In genomic region chr17:10874208-10875187, GRCm38 (mm10) we compare ENCODE assay signal across 23 mouse cellular contexts. TPM values are rescaled to one million over a fixed set of nuclear protein-coding genes. Genes with fewer than 3 reads are reported as not detected.
A peak's percentile ranks its signal among the peaks of the same experiment; 100 is the strongest.
DNase-seq lines count a peak whose midpoint lies in the region; ATAC-seq and TF ChIP-seq lines count a peak whose summit lies in the region.
"Had no signal": no experiment of that assay in that cellular context is flagged by ENCODE, and none has a peak within 500 bp of the region (broad histone marks: within the 10 kb centered on the region; RNA-seq: fewer than 3 reads in every experiment).

No protein-coding gene starts in this region.

- intact Hi-C loops in heart, postnatal 10 days (cut with DNase I), result no loop called here

- DNase-seq in liver, adult 2 months (ENCODE audit: extremely low read depth, low read depth, low spot score), result peak; percentile 7
- DNase-seq in liver, result no peak
- no peak for DNase-seq in spleen, postnatal 14 days (ENCODE audit: low spot score in 2 of 2)
- DNase-seq in kidney, adult 8-10 months, result no peak
- no peak for DNase-seq in heart, postnatal 10 days
- DNase-seq: adrenal gland, postnatal 36 days; cerebellum, adult 8-10 months; forebrain, postnatal 0 days; heart, adult 18-20 months; kidney, adult 18-20 months; kidney, postnatal 14 days; left cerebral cortex, postnatal 4 days; lung, adult 18-20 months; lung, postnatal 14 days; thymus, postnatal 25 days had no signal

- TF ChIP-seq CTCF in liver, adult 2 months (IDR thresholded peaks at IDR 0.05; ENCODE audit: low read depth, low read length), result no peak

- no peak overlapping the region for H3K9ac ChIP-seq in liver, adult 2 months (ENCODE audit: low read depth, low read length)
- H3K9ac ChIP-seq in liver, embryonic 16.5 days (ENCODE audit: low read depth, low read length), result no peak overlapping the region
- H3K9ac ChIP-seq: embryonic facial prominence, embryonic 12.5 days; forebrain, postnatal 0 days; heart, embryonic 15.5 days had no signal

- H3K27me3 ChIP-seq in liver, adult 2 months (ENCODE audit: control insufficient read depth, insufficient read depth, low read length), result no peaks in the 10 kb centered on the region
- no peaks in the 10 kb centered on the region for H3K27me3 ChIP-seq in liver, embryonic 16.5 days (ENCODE audit: control insufficient read depth, insufficient read depth, low read depth, low read length)
- H3K27me3 ChIP-seq: embryonic facial prominence, embryonic 12.5 days; heart, embryonic 15.5 days had no signal

- no peaks in the 10 kb centered on the region for H3K79me2 ChIP-seq in liver, adult 2 months (ENCODE audit: control insufficient read depth, insufficient read depth, low read length)

- H3K9me3 ChIP-seq in liver, embryonic 16.5 days (replicated peaks; ENCODE audit: control insufficient read depth, low read length), result no peaks in the 10 kb centered on the region
- H3K9me3 ChIP-seq: embryonic facial prominence, embryonic 12.5 days; heart, embryonic 15.5 days; midbrain, embryonic 10.5 days had no signal

- H3K4me3 ChIP-seq in liver, adult 2 months (ENCODE audit: insufficient read depth, low read depth, low read length), result no peak overlapping the region
- no peak overlapping the region for H3K4me3 ChIP-seq in liver, embryonic 16.5 days (ENCODE audit: low read depth, low read length)
- H3K4me3 ChIP-seq: embryonic facial prominence, embryonic 12.5 days; heart, embryonic 15.5 days; left cerebral cortex, adult 2 months; midbrain, embryonic 10.5 days had no signal

- H3K27ac ChIP-seq in liver, adult 2 months (replicated peaks; ENCODE audit: insufficient read depth, low read depth, low read length), result no peak overlapping the region
- H3K27ac ChIP-seq in liver, embryonic 16.5 days (ENCODE audit: low read length), result no peak overlapping the region; the same call in 1 of the 2 replicates
- H3K27ac ChIP-seq: embryonic facial prominence, embryonic 12.5 days; heart, embryonic 15.5 days; left cerebral cortex, adult 2 months; midbrain, embryonic 10.5 days had no signal

- 80% methylated on average over 7 of the region's 7 CpGs for WGBS in liver, adult 2 months
- 27% methylated on average over 7 of the region's 7 CpGs for WGBS in liver, embryonic 16.5 days (ENCODE audit: insufficient replicate concordance)

- TF ChIP-seq POLR2A in liver, adult 2 months (IDR thresholded peaks at IDR 0.05; ENCODE audit: extremely low read depth, insufficient read depth, low read length), result no peak

- no peaks in the 10 kb centered on the region for H3K36me3 ChIP-seq in liver, adult 2 months (ENCODE audit: control insufficient read depth, insufficient read depth, low read length)
- H3K36me3 ChIP-seq in liver, embryonic 16.5 days (ENCODE audit: control insufficient read depth, insufficient read depth), result no peaks in the 10 kb centered on the region
- H3K36me3 ChIP-seq: embryonic facial prominence, embryonic 12.5 days; heart, embryonic 15.5 days; midbrain, embryonic 10.5 days had no signal

- peak; percentile 35; the same call in 1 of the 2 replicates for ATAC-seq in granulocyte monocyte progenitor cell, adult 5-6 weeks (replicated peaks; ENCODE audit: poor library complexity, severe bottlenecking)
- ATAC-seq in liver, embryonic 16.5 days (ENCODE audit: low read depth), result peak; percentile 81
- ATAC-seq: forebrain, postnatal 0 days had no signal

- no peaks in the 10 kb centered on the region for H3K4me1 ChIP-seq in liver, adult 2 months (ENCODE audit: control insufficient read depth, insufficient read depth, low read length)
- peaks cover 2% of the 10 kb centered on the region; the same call in 1 of the 2 replicates for H3K4me1 ChIP-seq in liver, embryonic 16.5 days (ENCODE audit: control insufficient read depth, low read depth, low read length)
- H3K4me1 ChIP-seq: embryonic facial prominence, embryonic 12.5 days; heart, embryonic 15.5 days; midbrain, embryonic 10.5 days had no signal

- H3K4me2 ChIP-seq in liver, embryonic 16.5 days (ENCODE audit: low read depth, low read length), result no peak overlapping the region
- H3K4me2 ChIP-seq: embryonic facial prominence, embryonic 12.5 days; heart, embryonic 15.5 days had no signal

RNA-seq across cellular contexts. Expression of gene Prkn, which starts 34.3 kb away (rescaled TPM):
- 8.9 and 10.1 TPM in 2 replicates for total RNA-seq in liver, adult 2 months (2014; rRNA removed)
- 2.5 TPM in 2 replicates for polyA plus RNA-seq in liver, adult 2 months (2012; rRNA removed)
- 1.8 and 1.9 TPM in 2 replicates for total RNA-seq in granulocyte monocyte progenitor cell, adult 5-6 weeks (2014; fragmentation: Nextera tagmentation)
- not detected in 2 replicates for total RNA-seq in granulocyte monocyte progenitor cell, adult 5-6 weeks (2017)
- polyA plus RNA-seq in liver, embryonic 16.5 days (2015; fragmentation: Nextera tagmentation; extraction: Ambion mirVana), result 0.63 and 0.70 TPM in 2 replicates
- total RNA-seq in heart, postnatal 10 days (2021), result 10 to 100 TPM in 1 of 2 experiments, 1 to 10 TPM in 1; 9.1 to 11.0 TPM
- total RNA-seq: monocyte, adult 5-6 weeks had no signal

RNA-seq across cellular contexts. Expression of gene Pacrg, which starts 34.4 kb away (rescaled TPM):
- not detected in 2 replicates for total RNA-seq in liver, adult 2 months (2014; rRNA removed)
- polyA plus RNA-seq in liver, adult 2 months (2012; rRNA removed), result not detected in 2 replicates
- not detected in 2 replicates for total RNA-seq in granulocyte monocyte progenitor cell, adult 5-6 weeks (2014; fragmentation: Nextera tagmentation)
- total RNA-seq in granulocyte monocyte progenitor cell, adult 5-6 weeks (2017), result not detected in 2 replicates
- polyA plus RNA-seq in liver, embryonic 16.5 days (2015; fragmentation: Nextera tagmentation; extraction: Ambion mirVana), result 0.08 TPM in 1 of 2 replicates, not detected in the other
- 1 to 10 TPM in 1 of 2 experiments, under 1 TPM in 1; 0.60 to 1.5 TPM for total RNA-seq in heart, postnatal 10 days (2021)
- total RNA-seq: monocyte, adult 5-6 weeks had no signal
- polyA plus RNA-seq: small intestine, adult 2 months had no signal
